Mouse (Mus musculus) heart, adult 2 months (tissue): ENCODE measurements at regions not wholly inside any gene's neighbourhood (a gene's known extent, or its start where the extent isn't known, plus 50 kb on each side); places are given as distances from the start of the nearest gene placed in this dataset.

Source experiments
- CTCF ChIP-seq: fragments of 200-600 bp; IDR thresholded peaks from 2 replicates; pipeline ENCODE4 v1.8.1; 2022; ENCODE audit warnings: antibody characterized with exemption, mild to moderate bottlenecking, moderate library complexity
- POLR2A ChIP-seq: fragments of 200-500 bp; IDR thresholded peaks from 2 replicates; pipeline ENCODE4 v1.6.1; 2011; ENCODE audit warnings: mild to moderate bottlenecking, low read depth, low read length, control low read depth; ENCODE audit not compliant: insufficient read depth

DNA sequence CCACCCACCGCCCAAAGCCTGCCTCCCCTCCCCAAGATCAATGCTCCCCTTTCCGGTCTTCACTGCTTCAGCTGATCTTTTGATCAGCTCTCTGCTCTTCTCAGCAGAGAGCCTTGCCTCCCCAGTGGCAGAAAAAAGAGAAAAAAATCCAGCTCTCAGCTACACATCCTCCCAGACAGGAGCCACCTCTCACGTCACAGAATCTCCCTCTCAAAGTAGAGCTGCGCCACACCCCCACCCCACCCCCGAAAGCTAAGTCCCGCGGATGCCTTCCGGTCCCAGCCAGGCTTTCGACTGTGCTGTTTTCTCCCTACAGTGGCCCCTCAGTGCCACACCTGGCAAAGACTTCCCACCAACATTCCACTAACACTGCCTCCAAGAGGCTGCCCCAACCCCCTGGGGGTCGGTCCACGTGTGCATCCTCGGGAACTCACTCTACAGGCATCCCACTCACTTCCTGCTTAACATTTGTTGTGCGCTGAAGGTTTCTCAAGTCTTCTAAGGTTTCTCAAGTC lies 99.4 kb downstream of the Il20rb start:
- TF ChIP-seq CTCF (no peak), POLR2A (no peak)
